Mouse (Mus musculus): ENCODE results near the gene Tnfsf9. TPM values are rescaled to one million over a fixed set of nuclear protein-coding genes. Genes with fewer than 3 reads are reported as not detected.

The Tnfsf9 gene
- polyA plus RNA-seq (2015; fragmentation: Nextera tagmentation; extraction: Ambion mirVana): 3.3 and 3.4 TPM in 2 replicates

GRCm38 (mm10) chr17:57105181-57106034 lies at the start of gene Tnfsf9:
TSS of gene Tnfsf9 (plus strand) at chr17:57105325.
- H3K9me3 ChIP-seq (replicated peaks; ENCODE audit: control insufficient read depth, low read length): no peaks in the 10 kb centered on the region
- H3K36me3 ChIP-seq (ENCODE audit: control insufficient read depth, insufficient read depth): no peaks in the 10 kb centered on the region
- peak; percentile 77 for ATAC-seq (replicated peaks; ENCODE audit: extremely low read depth, insufficient read depth, low FRiP score)
- no peaks in the 10 kb centered on the region for H3K27me3 ChIP-seq (ENCODE audit: control insufficient read depth, insufficient read depth, low read length)
- peak within 1 kb of the TSS; percentile 80 for H3K9ac ChIP-seq (ENCODE audit: low read length)
- under 1% methylated on average over 55 of the region's 61 CpGs for WGBS
- H3K4me2 ChIP-seq (ENCODE audit: low read depth, low read length): peak within 1 kb of the TSS; percentile 97
- peaks cover 10% of the 10 kb centered on the region for H3K4me1 ChIP-seq (ENCODE audit: control insufficient read depth, insufficient read depth, low read length)
- H3K27ac ChIP-seq (ENCODE audit: low read length): no peak within 1 kb of the TSS
- H3K4me3 ChIP-seq (ENCODE audit: low read length): peak within 1 kb of the TSS; percentile 75

GRCm38 (mm10) chr17:57056246-57056645 lies 48.9 kb upstream of the Tnfsf9 start:
- ATAC-seq (replicated peaks; ENCODE audit: extremely low read depth, insufficient read depth, low FRiP score): no peak
- Histone ChIP-seq H3K36me3 (ENCODE audit: control insufficient read depth, insufficient read depth) (peaks cover 20% of the 10 kb centered on the region), H3K9ac (ENCODE audit: low read length) (no peak overlapping the region), H3K4me3 (ENCODE audit: low read length) (no peak overlapping the region), H3K4me1 (ENCODE audit: control insufficient read depth, insufficient read depth, low read length) (peaks cover 17% of the 10 kb centered on the region), H3K27ac (ENCODE audit: low read length) (no peak overlapping the region), H3K4me2 (ENCODE audit: low read depth, low read length) (no peak overlapping the region), H3K27me3 (ENCODE audit: control insufficient read depth, insufficient read depth, low read length) (peaks cover 4% of the 10 kb centered on the region), H3K9me3 (replicated peaks; ENCODE audit: control insufficient read depth, low read length) (no peaks in the 10 kb centered on the region)
- 84% methylated on average over 3 of the region's 3 CpGs for WGBS

GRCm38 (mm10) chr17:57058891-57059485 lies 46.1 kb upstream of the Tnfsf9 start, which contains the start of gene Crb3:
TSS of gene Crb3 (plus strand) at chr17:57059105.
- H3K36me3 ChIP-seq (ENCODE audit: control insufficient read depth, insufficient read depth): 0 out of 2 replicates have a peak, but pooled peaks cover 4% of the 10 kb centered on the region
- peak within 1 kb of the TSS; percentile 89 for H3K4me3 ChIP-seq (ENCODE audit: low read length)
- H3K9ac ChIP-seq (ENCODE audit: low read length): peak within 1 kb of the TSS; percentile 93
- peaks cover 17% of the 10 kb centered on the region for H3K4me1 ChIP-seq (ENCODE audit: control insufficient read depth, insufficient read depth, low read length)
- H3K9me3 ChIP-seq (replicated peaks; ENCODE audit: control insufficient read depth, low read length): no peaks in the 10 kb centered on the region
- under 1% methylated on average over 18 of the region's 22 CpGs for WGBS
- peak; percentile 8; the same call in 1 of the 2 replicates for ATAC-seq (replicated peaks; ENCODE audit: extremely low read depth, insufficient read depth, low FRiP score)
- peak within 1 kb of the TSS; percentile 87 for H3K27ac ChIP-seq (ENCODE audit: low read length)
- peaks cover 22% of the 10 kb centered on the region for H3K27me3 ChIP-seq (ENCODE audit: control insufficient read depth, insufficient read depth, low read length)
- H3K4me2 ChIP-seq (ENCODE audit: low read depth, low read length): peak within 1 kb of the TSS; percentile 79

- Histone ChIP-seq H3K4me3 (ENCODE audit: low read length) (peak within 1 kb of the TSS; percentile 89), H3K9me3 (replicated peaks; ENCODE audit: control insufficient read depth, low read length) (no peaks in the 10 kb centered on the region), H3K4me1 (ENCODE audit: control insufficient read depth, insufficient read depth, low read length) (peaks cover 17% of the 10 kb centered on the region), H3K27ac (ENCODE audit: low read length) (peak within 1 kb of the TSS; percentile 87), H3K27me3 (ENCODE audit: control insufficient read depth, insufficient read depth, low read length) (peaks cover 22% of the 10 kb centered on the region), H3K4me2 (ENCODE audit: low read depth, low read length) (peak within 1 kb of the TSS; percentile 79), H3K36me3 (ENCODE audit: control insufficient read depth, insufficient read depth) (0 out of 2 replicates have a peak, but pooled peaks cover 4% of the 10 kb centered on the region), H3K9ac (ENCODE audit: low read length) (peak within 1 kb of the TSS; percentile 93)
- ATAC-seq (replicated peaks; ENCODE audit: extremely low read depth, insufficient read depth, low FRiP score): peak; percentile 79
- WGBS: under 1% methylated on average over 39 of the region's 45 CpGs
These were observed 45.6 kb upstream of the Tnfsf9 start, which contains the start of gene Slc25a23 for GRCm38 (mm10) chr17:57059486-57059977. TSS of gene Slc25a23 (minus strand) at chr17:57059863.

- peak; percentile 88 for ATAC-seq (replicated peaks; ENCODE audit: extremely low read depth, insufficient read depth, low FRiP score)
- peaks cover 17% of the 10 kb centered on the region for H3K4me1 ChIP-seq (ENCODE audit: control insufficient read depth, insufficient read depth, low read length)
- peaks cover 22% of the 10 kb centered on the region for H3K27me3 ChIP-seq (ENCODE audit: control insufficient read depth, insufficient read depth, low read length)
- peak overlapping the region; percentile 93 for H3K9ac ChIP-seq (ENCODE audit: low read length)
- H3K27ac ChIP-seq (ENCODE audit: low read length): peak overlapping the region; percentile 87
- no peaks in the 10 kb centered on the region for H3K9me3 ChIP-seq (replicated peaks; ENCODE audit: control insufficient read depth, low read length)
- no peaks in the 10 kb centered on the region for H3K36me3 ChIP-seq (ENCODE audit: control insufficient read depth, insufficient read depth)
- peak overlapping the region; percentile 79 for H3K4me2 ChIP-seq (ENCODE audit: low read depth, low read length)
- WGBS: under 1% methylated on average over 44 of the region's 44 CpGs
- peak overlapping the region; percentile 89 for H3K4me3 ChIP-seq (ENCODE audit: low read length)
These were observed 44.8 kb upstream of the Tnfsf9 start for GRCm38 (mm10) chr17:57060231-57060801.

- no peak overlapping the region for H3K4me3 ChIP-seq (ENCODE audit: low read length)
- ATAC-seq (replicated peaks; ENCODE audit: extremely low read depth, insufficient read depth, low FRiP score): no peak
- no peak overlapping the region for H3K27ac ChIP-seq (ENCODE audit: low read length)
- H3K27me3 ChIP-seq (ENCODE audit: control insufficient read depth, insufficient read depth, low read length): peaks cover 24% of the 10 kb centered on the region
- H3K4me2 ChIP-seq (ENCODE audit: low read depth, low read length): peak overlapping the region; percentile 79
- H3K4me1 ChIP-seq (ENCODE audit: control insufficient read depth, insufficient read depth, low read length): peaks cover 17% of the 10 kb centered on the region
- 34% methylated on average over 10 of the region's 10 CpGs for WGBS
- no peaks in the 10 kb centered on the region for H3K9me3 ChIP-seq (replicated peaks; ENCODE audit: control insufficient read depth, low read length)
- H3K9ac ChIP-seq (ENCODE audit: low read length): peak overlapping the region; percentile 63; the same call in 1 of the 2 replicates
- H3K36me3 ChIP-seq (ENCODE audit: control insufficient read depth, insufficient read depth): no peaks in the 10 kb centered on the region
These were observed 44.1 kb upstream of the Tnfsf9 start for GRCm38 (mm10) chr17:57061069-57061468.

- Histone ChIP-seq H3K4me3 (ENCODE audit: low read length) (peak overlapping the region; percentile 44), H3K27ac (ENCODE audit: low read length) (no peak overlapping the region), H3K27me3 (ENCODE audit: control insufficient read depth, insufficient read depth, low read length) (peaks cover 31% of the 10 kb centered on the region), H3K4me2 (ENCODE audit: low read depth, low read length) (peak overlapping the region; percentile 57), H3K36me3 (ENCODE audit: control insufficient read depth, insufficient read depth) (no peaks in the 10 kb centered on the region), H3K9me3 (replicated peaks; ENCODE audit: control insufficient read depth, low read length) (no peaks in the 10 kb centered on the region), H3K4me1 (ENCODE audit: control insufficient read depth, insufficient read depth, low read length) (peaks cover 17% of the 10 kb centered on the region), H3K9ac (ENCODE audit: low read length) (0 out of 2 replicates have a peak overlapping the region, but pooled peaks have one; percentile 6)
- no peak for ATAC-seq (replicated peaks; ENCODE audit: extremely low read depth, insufficient read depth, low FRiP score)
- WGBS: 2% methylated on average over 39 of the region's 39 CpGs
These were observed 43.1 kb upstream of the Tnfsf9 start for GRCm38 (mm10) chr17:57062011-57062521.

GRCm38 (mm10) chr17:57062548-57062947 lies 42.6 kb upstream of the Tnfsf9 start:
- 0 out of 2 replicates have a peak overlapping the region, but pooled peaks have one; percentile 6 for H3K9ac ChIP-seq (ENCODE audit: low read length)

More at GRCm38 (mm10) chr17:57062548-57062947, 42.6 kb upstream of the Tnfsf9 start:
- peak overlapping the region; percentile 44 for H3K4me3 ChIP-seq (ENCODE audit: low read length)
- H3K9me3 ChIP-seq (replicated peaks; ENCODE audit: control insufficient read depth, low read length): no peaks in the 10 kb centered on the region
- no peak for ATAC-seq (replicated peaks; ENCODE audit: extremely low read depth, insufficient read depth, low FRiP score)
- peak overlapping the region; percentile 57 for H3K4me2 ChIP-seq (ENCODE audit: low read depth, low read length)
- H3K27ac ChIP-seq (ENCODE audit: low read length): no peak overlapping the region
- H3K4me1 ChIP-seq (ENCODE audit: control insufficient read depth, insufficient read depth, low read length): peaks cover 17% of the 10 kb centered on the region
- H3K27me3 ChIP-seq (ENCODE audit: control insufficient read depth, insufficient read depth, low read length): peaks cover 31% of the 10 kb centered on the region
- no peaks in the 10 kb centered on the region for H3K36me3 ChIP-seq (ENCODE audit: control insufficient read depth, insufficient read depth)
- WGBS: 3% methylated on average over 22 of the region's 22 CpGs
